In genomic region chr7:113251001-113251400, GRCm38 (mm10) we compare ENCODE assay signal across 8 mouse cellular contexts. TPM values are rescaled to one million over a fixed set of nuclear protein-coding genes. Genes with fewer than 3 reads are reported as not detected.
DNase-seq lines count a peak whose midpoint lies in the region; ATAC-seq and TF ChIP-seq lines count a peak whose summit lies in the region.

No protein-coding gene starts in this region.

- no peaks in the 10 kb centered on the region for H3K36me3 ChIP-seq in heart, embryonic 12.5 days
- no peaks in the 10 kb centered on the region for H3K36me3 ChIP-seq in stomach, embryonic 14.5 days (ENCODE audit: control insufficient read depth, insufficient read depth, low read length)

- no peaks in the 10 kb centered on the region for H3K9me3 ChIP-seq in heart, embryonic 12.5 days (replicated peaks)
- no peaks in the 10 kb centered on the region for H3K9me3 ChIP-seq in stomach, embryonic 14.5 days (ENCODE audit: control insufficient read depth, low read depth, low read length)

- peaks cover 61% of the 10 kb centered on the region for H3K4me1 ChIP-seq in heart, embryonic 12.5 days (replicated peaks)
- H3K4me1 ChIP-seq in stomach, embryonic 14.5 days (ENCODE audit: control insufficient read depth, insufficient read depth, low read length) = peaks cover 24% of the 10 kb centered on the region

- H3K27me3 ChIP-seq in heart, embryonic 12.5 days (replicated peaks) = no peaks in the 10 kb centered on the region
- H3K27me3 ChIP-seq in stomach, embryonic 14.5 days (ENCODE audit: control insufficient read depth, insufficient read depth, low read length) = no peaks in the 10 kb centered on the region

- DNase-seq in layer of hippocampus, adult 2 months (ENCODE audit: low spot score in 2 of 2) = peak in 1 of 2 experiments; percentile 45
- DNase-seq in layer of hippocampus, postnatal 10 days (ENCODE audit: low spot score in 2 of 2) = no peak
- DNase-seq in cerebellum, adult 11 months = peak; percentile 56
- peak; percentile 27 to 56 for DNase-seq in kidney, postnatal 4 days
- no peak for DNase-seq in left cerebral cortex, postnatal 36 days (ENCODE audit: low spot score in 2 of 2)
- DNase-seq in frontal cortex, postnatal 14 days (ENCODE audit: low spot score in 2 of 2) = no peak

- H3K4me3 ChIP-seq in layer of hippocampus, adult 2 months = no peak overlapping the region
- no peak overlapping the region for H3K4me3 ChIP-seq in heart, embryonic 12.5 days
- no peak overlapping the region for H3K4me3 ChIP-seq in stomach, embryonic 14.5 days (ENCODE audit: low read depth, low read length)

- H3K27ac ChIP-seq in layer of hippocampus, adult 2 months = peak overlapping the region; percentile 93
- peak overlapping the region; percentile 96 for H3K27ac ChIP-seq in heart, embryonic 12.5 days (ENCODE audit: poor library complexity, severe bottlenecking)
- peak overlapping the region; percentile 22; the same call in 1 of the 2 replicates for H3K27ac ChIP-seq in stomach, embryonic 14.5 days (ENCODE audit: low read length)

- H3K9ac ChIP-seq in heart, embryonic 12.5 days = 0 out of 2 replicates have a peak overlapping the region, but pooled peaks have one; percentile 37
- no peak overlapping the region for H3K9ac ChIP-seq in stomach, embryonic 14.5 days (replicated peaks; ENCODE audit: low read depth, low read length)

- ATAC-seq in heart, embryonic 12.5 days (ENCODE audit: insufficient number of reproducible peaks, low FRiP score) = peak; percentile 48; the same call in 1 of the 2 replicates
- no peak for ATAC-seq in stomach, embryonic 14.5 days (ENCODE audit: insufficient number of reproducible peaks, insufficient read depth, low FRiP score, low read depth)

- WGBS in heart, embryonic 12.5 days = 48% methylated on average over 3 of the region's 3 CpGs
- WGBS in stomach, embryonic 14.5 days = 50% methylated on average over 3 of the region's 3 CpGs

- no peak for TF ChIP-seq CTCF in layer of hippocampus, adult 2 months (conservative IDR thresholded peaks at IDR 0.05)

- H3K4me2 ChIP-seq in heart, embryonic 12.5 days = 0 out of 2 replicates have a peak overlapping the region, but pooled peaks have one; percentile 11
- no peak overlapping the region for H3K4me2 ChIP-seq in stomach, embryonic 14.5 days (replicated peaks; ENCODE audit: low read depth, low read length)

- intact Hi-C loops in left cerebral cortex, postnatal 36 days (cut with DNase I) = loop anchor here (2.0 kb wide), 1 partner anchor 108 kb away; no protein-coding TSS in a partner anchor

RNA-seq across cellular contexts. Expression of gene Arntl, which starts 43.7 kb away (rescaled TPM):
- total RNA-seq in layer of hippocampus, adult 2 months (2021) = 10 to 100 TPM; 34.9 to 40.3 TPM
- 10 to 100 TPM; 26.3 to 28.1 TPM for total RNA-seq in layer of hippocampus, postnatal 10 days (2021)
- 6.8 and 8.5 TPM in 2 replicates for polyA plus RNA-seq in heart, embryonic 12.5 days (2016; fragmentation: Nextera tagmentation; extraction: Ambion mirVana)
- polyA plus RNA-seq in stomach, embryonic 14.5 days (2014; fragmentation: Nextera tagmentation; extraction: Ambion mirVana) = 14.0 and 14.6 TPM in 2 replicates
- 10 to 100 TPM; 34.9 to 39.3 TPM for total RNA-seq in left cerebral cortex, postnatal 36 days (2021)

Comparison
In these comparisons a context has a peak if more than half of its experiments do, and no peak if none do; other contexts are left out.
1. DNase-seq: peak in cerebellum, adult 11 months (single experiment) and kidney, postnatal 4 days (2 of 2); none in layer of hippocampus, postnatal 10 days (0 of 2), left cerebral cortex, postnatal 36 days (0 of 2) and frontal cortex, postnatal 14 days (0 of 2).
2. H3K27ac ChIP-seq: peak in every context shown above with its lines; median percentile 96 in heart, embryonic 12.5 days; 93 in layer of hippocampus, adult 2 months; 22 in stomach, embryonic 14.5 days.